Mouse (Mus musculus) thymus, adult 2 months (tissue): Measurements from ENCODE around the gene Zfp651. TPM values are rescaled to one million over a fixed set of nuclear protein-coding genes. Genes with fewer than 3 reads are reported as not detected.

Source experiments
- DNase-seq: peaks from one replicate; pipeline ENCODE4 v3.0.0; 2021
- H3K27ac ChIP-seq: fragments of 200-500 bp; 2 replicates; pipeline ENCODE4 v1.5.1; 2012; ENCODE audit warnings: low read length, control low read depth; ENCODE audit not compliant: control insufficient read depth, insufficient read depth
- H3K27me3 ChIP-seq: fragments of 200-500 bp; 2 replicates; pipeline ENCODE4 v1.6.1; 2012; ENCODE audit warnings: mild to moderate bottlenecking, low read length, moderate library complexity, mixed read lengths; ENCODE audit not compliant: control insufficient read depth, insufficient read depth
- H3K36me3 ChIP-seq: fragments of 200-500 bp; 2 replicates; pipeline ENCODE4 v1.6.1; 2012; ENCODE audit warnings: mild to moderate bottlenecking, low read length, moderate library complexity; ENCODE audit not compliant: control insufficient read depth, insufficient read depth
- H3K4me1 ChIP-seq: fragments of 200-500 bp; replicated peaks from 2 replicates; pipeline ENCODE4 v1.6.1; 2012; ENCODE audit warnings: low read length; ENCODE audit not compliant: control insufficient read depth, insufficient read depth
- H3K4me3 ChIP-seq: fragments of 200-500 bp; 2 replicates; pipeline ENCODE4 v1.5.1; 2012; ENCODE audit warnings: mild to moderate bottlenecking, low read length, control low read depth, moderate library complexity; ENCODE audit not compliant: control insufficient read depth, insufficient read depth
- CTCF ChIP-seq: fragments of 200-500 bp; IDR thresholded peaks from 2 replicates; pipeline ENCODE4 v1.5.1; 2012; ENCODE audit warnings: mild to moderate bottlenecking, control low read depth, low read length, moderate library complexity, borderline replicate concordance; ENCODE audit not compliant: control insufficient read depth, poor library complexity, insufficient read depth; ENCODE audit errors: extremely low read depth
- POLR2A ChIP-seq: fragments of 200-500 bp; IDR thresholded peaks from 2 replicates; pipeline ENCODE4 v1.6.1; 2012; ENCODE audit warnings: mild to moderate bottlenecking, low read length, control low read depth, moderate library complexity; ENCODE audit not compliant: control insufficient read depth, poor library complexity, insufficient read depth; ENCODE audit errors: extremely low read depth
- WGBS: fragments of 180-500 bp; shearing (Covaris S2); methylation state at CpG from one replicate; pipeline ENCODE4 v1.1.7; 2018; 5-methylcytosine and 5-hydroxymethylcytosine counted together
- polyA plus RNA-seq: library from polyadenylated mRNA; depleted of rRNA; stranded (reverse); fragments of >200 nt; gene quantifications from 2 replicates; pipeline ENCODE4 v1.2.3, GENCODE M21; 2012; rRNA removed

Gene Zfp651
- polyA plus RNA-seq, 1 experiment: 12.2 TPM

DNA sequence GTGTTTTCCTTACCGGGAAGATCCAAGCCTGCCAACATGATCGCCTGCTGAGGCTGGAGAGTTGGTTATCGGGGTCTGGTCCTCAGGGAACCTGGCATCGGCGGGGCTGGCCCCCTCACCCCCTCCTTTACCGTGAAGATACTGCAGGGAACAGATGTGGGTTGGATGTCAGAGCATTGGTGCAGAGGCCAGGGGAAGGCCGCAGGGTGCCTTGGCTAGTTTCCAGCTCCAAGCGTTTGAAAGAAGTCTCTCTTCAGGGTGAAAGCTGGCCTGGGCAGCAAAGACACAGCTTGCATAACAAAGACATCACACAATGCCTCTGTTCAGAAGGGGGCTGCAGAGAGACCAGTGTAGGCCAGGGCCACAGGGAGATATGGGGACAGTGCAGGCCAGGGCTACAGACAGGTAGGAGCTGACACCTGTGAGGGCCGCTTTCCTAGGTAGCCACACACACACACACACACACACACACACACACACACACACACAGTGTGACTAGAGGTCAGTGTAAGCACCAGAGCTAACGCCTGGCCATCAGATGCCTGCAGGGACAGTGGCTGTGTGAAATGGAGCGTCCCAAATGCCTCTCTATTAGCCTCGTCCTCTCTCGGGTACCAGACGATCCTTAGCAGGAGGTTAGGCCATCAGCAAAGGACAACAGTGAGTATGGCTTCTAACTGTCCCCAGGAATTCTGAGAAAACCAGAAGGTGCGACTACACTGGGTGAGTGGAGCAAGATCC lies 51.1 kb downstream of the Zfp651 start:
- WGBS: 85% methylated on average over 15 of the region's 15 CpGs
- Histone ChIP-seq H3K27me3 (no peaks in the 10 kb centered on the region), H3K27ac (no peak overlapping the region), H3K36me3 (no peaks in the 10 kb centered on the region), H3K4me3 (no peak overlapping the region), H3K4me1 (no peaks in the 10 kb centered on the region)
- no peak for TF ChIP-seq CTCF
- no peak for TF ChIP-seq POLR2A
- DNase-seq: no peak

- DNase-seq: no peak
Observed at GRCm38 (mm10) chr9:121815183-121815582, 56.1 kb downstream of the Zfp651 start.

DNA sequence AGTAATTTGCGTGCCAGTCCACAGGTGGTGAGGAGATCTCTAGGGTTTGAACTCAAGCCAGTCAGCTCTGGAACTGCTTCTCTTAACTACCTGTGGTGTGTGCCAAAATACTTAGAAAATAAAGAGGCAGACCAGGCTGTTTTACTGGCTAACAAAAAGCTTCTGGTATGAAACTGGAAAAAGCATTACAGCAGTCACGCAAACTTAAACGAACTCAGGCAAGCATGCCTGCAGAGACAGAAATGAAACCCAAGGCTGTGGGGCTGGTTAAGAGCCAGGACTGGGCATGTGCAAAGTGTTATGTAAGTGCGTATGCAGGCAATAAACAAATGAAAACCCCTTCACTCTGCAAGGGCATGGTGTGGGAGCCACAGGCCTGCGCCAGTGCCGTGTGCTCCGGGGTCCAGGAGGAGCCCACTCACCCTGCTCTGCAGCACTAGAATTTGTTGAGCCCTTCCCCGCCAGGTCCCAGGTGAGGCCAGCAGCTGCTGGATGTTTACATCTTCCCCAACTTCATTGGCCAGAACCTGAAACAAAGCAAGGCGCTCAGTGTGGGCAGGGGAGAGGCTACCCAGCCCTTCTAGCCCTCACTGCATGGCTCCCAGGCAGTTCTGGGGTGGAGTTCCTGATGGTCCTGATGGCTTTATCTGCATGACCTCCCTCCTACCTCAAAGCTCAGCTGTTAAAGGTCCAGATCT lies 60.1 kb downstream of the Zfp651 start:
- 87% methylated on average over 9 of the region's 9 CpGs for WGBS
- H3K4me3 ChIP-seq: no peak overlapping the region
- H3K27ac ChIP-seq: no peak overlapping the region
- H3K4me1 ChIP-seq: no peaks in the 10 kb centered on the region
- H3K36me3 ChIP-seq: no peaks in the 10 kb centered on the region
- DNase-seq: no peak
- no peaks in the 10 kb centered on the region for H3K27me3 ChIP-seq
- no peak for TF ChIP-seq CTCF
- TF ChIP-seq POLR2A: no peak

More at GRCm38 (mm10) chr9:121815183-121815582, 56.1 kb downstream of the Zfp651 start:
- Histone ChIP-seq H3K36me3 (no peaks in the 10 kb centered on the region), H3K4me3 (no peak overlapping the region), H3K27me3 (no peaks in the 10 kb centered on the region), H3K27ac (no peak overlapping the region), H3K4me1 (no peaks in the 10 kb centered on the region)
- TF ChIP-seq POLR2A (no peak), CTCF (no peak)
- 30% methylated on average over 6 of the region's 6 CpGs for WGBS

DNA sequence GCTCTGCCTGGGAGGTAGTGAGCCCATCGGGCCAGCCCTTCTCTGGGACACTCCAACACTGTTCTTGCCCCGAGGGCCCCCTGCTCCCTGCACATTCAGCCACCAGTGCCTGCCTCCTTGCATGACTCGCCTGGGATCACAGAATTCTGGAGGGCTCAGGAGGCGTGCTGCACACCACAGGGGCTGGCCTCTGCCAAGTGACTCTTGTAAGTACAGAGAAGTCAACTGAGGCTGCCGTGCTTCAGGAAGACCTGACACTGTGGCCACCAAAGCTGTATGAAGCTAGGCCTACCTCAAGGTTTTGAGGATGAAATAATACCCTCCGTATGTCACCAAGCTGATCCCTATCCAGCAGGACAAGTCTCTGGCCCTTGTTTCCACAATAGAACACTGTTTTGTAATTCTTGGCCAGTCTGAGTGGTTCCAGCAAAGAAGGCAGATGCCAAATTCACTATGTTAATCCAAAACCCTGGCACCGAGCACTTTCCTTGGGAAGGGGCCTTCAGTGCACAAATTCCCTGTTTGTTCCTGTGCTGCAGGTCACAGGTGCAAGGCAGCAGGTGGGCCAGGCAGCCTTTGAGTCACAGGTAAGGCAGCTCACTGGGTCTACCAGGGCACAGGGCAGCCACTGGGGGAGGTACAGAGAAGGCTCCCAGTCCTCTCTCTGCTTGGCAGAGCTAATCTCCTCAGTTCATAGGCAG lies 60.8 kb downstream of the Zfp651 start:
- TF ChIP-seq POLR2A (no peak), CTCF (no peak)
- 84% methylated on average over 7 of the region's 7 CpGs for whole genome bisulfite sequencing
- Histone ChIP-seq H3K27me3 (no peaks in the 10 kb centered on the region), H3K36me3 (no peaks in the 10 kb centered on the region), H3K4me3 (no peak overlapping the region), H3K4me1 (no peaks in the 10 kb centered on the region), H3K27ac (no peak overlapping the region)
- DNase-seq: no peak

DNA sequence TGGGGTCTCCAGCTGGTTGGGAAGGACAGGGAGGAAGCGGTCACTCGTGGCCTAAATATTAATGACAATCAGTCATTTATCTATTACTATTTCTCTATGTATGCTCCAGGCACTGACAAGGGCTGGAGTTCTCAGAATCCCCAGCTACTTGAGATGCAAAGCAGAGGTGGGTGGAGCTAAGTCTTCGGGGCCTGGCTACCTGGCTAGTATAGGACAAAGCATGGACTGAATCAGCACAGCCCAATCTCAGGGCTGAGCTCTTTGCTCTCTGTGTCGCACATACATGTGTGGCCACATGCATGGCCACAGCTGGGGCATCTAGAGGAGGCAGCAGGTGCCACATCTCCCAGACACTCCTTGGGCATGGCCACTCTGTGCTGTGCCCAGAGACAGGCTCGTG lies 61.6 kb downstream of the Zfp651 start:
- no peak for DNase-seq
- TF ChIP-seq CTCF (no peak), POLR2A (no peak)
- Histone ChIP-seq H3K4me1 (no peaks in the 10 kb centered on the region), H3K27ac (no peak overlapping the region), H3K36me3 (no peaks in the 10 kb centered on the region), H3K4me3 (no peak overlapping the region), H3K27me3 (no peaks in the 10 kb centered on the region)
- WGBS: 86% methylated on average over 5 of the region's 5 CpGs

Other genes with a start within 250 kb of the Zfp651 start
- 0.31 and 0.62 TPM in 2 replicates for gene Lyzl4, start 117.2 kb upstream of the Zfp651 start, polyA plus RNA-seq
- 6.5 and 7.0 TPM in 2 replicates for gene Vipr1, start 116.6 kb upstream of the Zfp651 start, polyA plus RNA-seq
- 43.6 and 49.2 TPM in 2 replicates for gene Sec22c, start 53.8 kb upstream of the Zfp651 start, polyA plus RNA-seq
- 18.2 and 28.4 TPM in 2 replicates for gene Ss18l2, start 49.0 kb upstream of the Zfp651 start, polyA plus RNA-seq
- gene Nktr, start 40.2 kb upstream of the Zfp651 start, polyA plus RNA-seq: 93.3 and 95.4 TPM in 2 replicates
- 0.89 and 0.93 TPM in 2 replicates for gene Klhl40, start 18.3 kb downstream of the Zfp651 start, polyA plus RNA-seq
- gene Hhatl, start 33.2 kb downstream of the Zfp651 start, polyA plus RNA-seq: 1.1 and 12.5 TPM in 2 replicates
- 0.18 and 0.34 TPM in 2 replicates for gene Ccdc13, start 80.1 kb downstream of the Zfp651 start, polyA plus RNA-seq
- 9.1 and 17.6 TPM in 2 replicates for gene Higd1a, start 99.0 kb downstream of the Zfp651 start, polyA plus RNA-seq
- 0.99 and 1.0 TPM in 2 replicates for gene Ackr2, start 139.0 kb downstream of the Zfp651 start, polyA plus RNA-seq
- gene Cyp8b1, start 157.0 kb downstream of the Zfp651 start, polyA plus RNA-seq: 0.74 and 1.6 TPM in 2 replicates
- gene Fam198a, start 191.7 kb downstream of the Zfp651 start, polyA plus RNA-seq: 0.64 and 0.69 TPM in 2 replicates
- gene Pomgnt2, start 237.8 kb downstream of the Zfp651 start, polyA plus RNA-seq: 15.2 and 19.3 TPM in 2 replicates